Mouse (Mus musculus) MEL (cell line): ENCODE data around the gene Diexf. TPM values are rescaled to one million over a fixed set of nuclear protein-coding genes. Genes with fewer than 3 reads are reported as not detected.

Source experiments
- DNase-seq: peaks from one replicate; pipeline ENCODE4 v3.0.0; 2011; ENCODE audit warnings: low read depth, low spot score
- H3K27ac ChIP-seq: 2 replicates; pipeline ENCODE4 v1.5.1; 2012; ENCODE audit warnings: low read depth, mild to moderate bottlenecking, control low read depth, low read length, moderate library complexity; ENCODE audit not compliant: control insufficient read depth
- H3K27me3 ChIP-seq, 2 experiments: fragments of 150-350 bp in 1 of 2; sonication (generic) in 1 of 2; 2 replicates each; pipeline ENCODE4 v1.6.1; 2012; ENCODE audit warnings: low read length in 2 of 2, mild to moderate bottlenecking in 2 of 2, improper control_type of control experiment in 1 of 2, moderate library complexity in 1 of 2; ENCODE audit not compliant: insufficient read depth in 2 of 2, control insufficient read depth in 1 of 2
- H3K36me3 ChIP-seq, 2 experiments: 2 replicates each; pipeline ENCODE4 v1.6.1; 2012 to 2014; ENCODE audit warnings: low read length in 2 of 2, improper control_type of control experiment in 1 of 2, inconsistent platforms in 1 of 2, mild to moderate bottlenecking in 1 of 2; ENCODE audit not compliant: insufficient read depth in 2 of 2, control insufficient read depth in 1 of 2
- H3K4me1 ChIP-seq, 2 experiments: fragments of 150-350 bp in 1 of 2; sonication (generic) in 1 of 2; 2 replicates each; pipeline ENCODE4 v1.6.1; 2012; ENCODE audit warnings: low read length in 2 of 2, improper control_type of control experiment in 1 of 2, mild to moderate bottlenecking in 1 of 2; ENCODE audit not compliant: insufficient read depth in 2 of 2, control insufficient read depth in 1 of 2
- H3K4me3 ChIP-seq, 2 experiments: fragments of 150-350 bp in 1 of 2; sonication (generic) in 1 of 2; 2 replicates each; pipeline ENCODE4 v1.5.1; 2012; ENCODE audit warnings: low read depth in 2 of 2, low read length in 2 of 2, mild to moderate bottlenecking in 2 of 2, moderate library complexity in 2 of 2, control low read depth in 1 of 2, improper control_type of control experiment in 1 of 2; ENCODE audit not compliant: control insufficient read depth in 1 of 2, insufficient read depth in 1 of 2
- H3K79me2 ChIP-seq: 2 replicates; pipeline ENCODE4 v1.6.1; 2012; ENCODE audit warnings: mild to moderate bottlenecking, low read length, moderate library complexity; ENCODE audit not compliant: control insufficient read depth, poor library complexity, insufficient read depth
- H3K9ac ChIP-seq: 2 replicates; pipeline ENCODE4 v1.6.1; 2012; ENCODE audit warnings: low read depth, mild to moderate bottlenecking, control low read depth, low read length, moderate library complexity; ENCODE audit not compliant: control insufficient read depth, poor library complexity, severe bottlenecking
- H3K9me3 ChIP-seq: fragments of 150-350 bp; sonication (generic); replicated peaks from 2 replicates; pipeline ENCODE4 v1.6.1; 2012; ENCODE audit warnings: mild to moderate bottlenecking, low read length, improper control_type of control experiment, moderate library complexity; ENCODE audit not compliant: insufficient read depth
- CHD1 ChIP-seq: IDR thresholded peaks from 2 replicates; pipeline ENCODE4 v1.6.1; 2012; ENCODE audit warnings: low read depth, mild to moderate bottlenecking, inconsistent platforms, low read length, improper control_type of control experiment
- CTCF ChIP-seq, 3 experiments: IDR thresholded peaks in 2 of 3; conservative IDR thresholded peaks in 1 of 3; 2 replicates each; pipeline ENCODE4 v1.5.1; 2011 to 2012; ENCODE audit warnings: low read length in 3 of 3, low read depth in 2 of 3, mild to moderate bottlenecking in 2 of 3, improper control_type of control experiment in 1 of 3, inconsistent platforms in 1 of 3, mixed read lengths in 1 of 3, moderate library complexity in 1 of 3; ENCODE audit not compliant: control insufficient read depth in 1 of 3, insufficient read depth in 1 of 3, poor library complexity in 1 of 3, severe bottlenecking in 1 of 3
- GATA1 ChIP-seq: IDR thresholded peaks from 2 replicates; pipeline ENCODE4 v1.6.1; 2011; ENCODE audit warnings: low read depth, low read length, improper control_type of control experiment
- JUND ChIP-seq: IDR thresholded peaks from 2 replicates; pipeline ENCODE4 v1.6.1; 2011; ENCODE audit warnings: low read depth, mild to moderate bottlenecking, improper control_type of control experiment, low read length
- KAT2A ChIP-seq: conservative IDR thresholded peaks from 2 replicates; pipeline ENCODE4 v1.6.1; 2012; ENCODE audit warnings: low read depth, low read length, improper control_type of control experiment, inconsistent platforms
- MAX ChIP-seq: IDR thresholded peaks from 2 replicates; pipeline ENCODE4 v1.6.1; 2011; ENCODE audit warnings: low read length, improper control_type of control experiment
- MYB ChIP-seq: IDR thresholded peaks from 2 replicates; pipeline ENCODE4 v1.6.1; 2011; ENCODE audit warnings: mild to moderate bottlenecking, low read depth, low read length, improper control_type of control experiment
- POLR2A ChIP-seq, 2 experiments: IDR thresholded peaks; 2 replicates each; pipeline ENCODE4 v1.6.1; 2011 to 2012; ENCODE audit warnings: low read length in 2 of 2, mild to moderate bottlenecking in 2 of 2, control low read depth in 1 of 2, improper control_type of control experiment in 1 of 2, low read depth in 1 of 2, moderate library complexity in 1 of 2; ENCODE audit not compliant: control insufficient read depth in 1 of 2, insufficient read depth in 1 of 2, poor library complexity in 1 of 2
- POLR2AphosphoS5 ChIP-seq: IDR thresholded peaks from 2 replicates; pipeline ENCODE4 v1.6.1; 2012; ENCODE audit warnings: low read depth, borderline replicate concordance, mild to moderate bottlenecking, inconsistent platforms, low read length, moderate library complexity, mixed read lengths
- SMC3 ChIP-seq: IDR thresholded peaks from 2 replicates; pipeline ENCODE4 v1.6.1; 2011; ENCODE audit warnings: low read depth, low read length, improper control_type of control experiment
- TAL1 ChIP-seq: IDR thresholded peaks from 2 replicates; pipeline ENCODE4 v1.6.1; 2012; ENCODE audit warnings: mild to moderate bottlenecking, inconsistent platforms, low read length, moderate library complexity, mixed read lengths
- USF1 ChIP-seq: IDR thresholded peaks from 2 replicates; pipeline ENCODE4 v1.6.1; 2014; ENCODE audit warnings: low read depth, mild to moderate bottlenecking, inconsistent platforms, low read length, improper control_type of control experiment, moderate library complexity
- ZMIZ1 ChIP-seq: IDR thresholded peaks from 2 replicates; pipeline ENCODE4 v1.6.1; 2012; ENCODE audit warnings: low read depth, mild to moderate bottlenecking, inconsistent platforms, low read length, improper control_type of control experiment, moderate library complexity
- polyA plus RNA-seq, 2 experiments: library from polyadenylated mRNA; stranded (reverse) in 1 of 2; unstranded in 1 of 2; fragments of >175 nt in 1 of 2; fragments of >200 nt in 1 of 2; gene quantifications; 2 replicates each; pipeline versions ENCODE4 v1.2.1 to v1.2.4; 2012; ENCODE audit warnings: low replicate concordance in 2 of 2, low read depth in 1 of 2; ENCODE audit not compliant: insufficient read length in 2 of 2, insufficient read depth in 1 of 2, missing spikeins in 1 of 2
- total RNA-seq: library from RNA; depleted of rRNA; stranded (reverse); fragments of 300-350 nt; gene quantifications from 2 replicates; pipeline ENCODE4 v1.2.3, GENCODE M21; 2012

Diexf gene
- total and polyA plus RNA-seq, 3 experiments, result 20.6 to 45.4 TPM; not detected in 1

- TF ChIP-seq GATA1 (peak; percentile 73; the same call in 1 of the 2 replicates), MAX (no peak), POLR2AphosphoS5 (no peak), ZMIZ1 (no peak)
These were observed 30.4 kb upstream of the Diexf start (continued) for GRCm38 (mm10) chr1:193160317-193161032.

DNA sequence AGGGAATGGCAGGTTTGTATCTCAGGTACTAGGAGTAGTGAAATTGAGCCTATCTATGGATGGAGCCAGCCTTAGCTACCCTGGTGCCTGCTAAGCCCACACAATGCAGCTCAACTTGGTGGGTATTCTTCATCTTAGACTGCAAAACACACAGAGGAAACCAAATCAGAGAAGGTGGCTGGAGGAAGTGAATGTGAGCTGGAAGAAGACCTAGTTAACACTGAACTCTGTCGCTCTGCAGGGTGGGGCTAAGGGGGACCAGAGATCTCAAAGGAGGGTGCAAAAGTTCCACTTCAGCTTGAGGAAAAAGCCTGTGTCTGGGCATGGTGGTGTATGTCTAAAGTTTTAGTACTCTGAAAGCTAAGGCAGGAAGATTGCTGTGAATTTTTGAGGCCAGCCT lies 29.5 kb upstream of the Diexf start:
- Histone ChIP-seq H3K9ac (peak overlapping the region; percentile 58), H3K4me3 (peak overlapping the region; percentile 38 to 51)
- peak; percentile 25 for DNase-seq

GRCm38 (mm10) chr1:193159163-193159562 lies 29.1 kb upstream of the Diexf start:
- Histone ChIP-seq H3K27me3 (peaks cover 0 to 3% of the 10 kb centered on the region in 2 experiments; a peak in 1 of 4 replicates), H3K79me2 (no peaks in the 10 kb centered on the region), H3K4me1 (peaks cover 0 to 16% of the 10 kb centered on the region in 2 experiments; a peak in 2 of 4 replicates), H3K4me3 (no peak overlapping the region), H3K9ac (no peak overlapping the region), H3K36me3 (peaks cover 0 to 18% of the 10 kb centered on the region in 2 experiments; a peak in 2 of 4 replicates), H3K27ac (no peak overlapping the region), H3K9me3 (no peaks in the 10 kb centered on the region)
- DNase-seq, result no peak
- TF ChIP-seq USF1 (0 out of 2 replicates have a peak, but pooled peaks have one; percentile 13), CHD1 (no peak)

More for the DNA sequence above, 29.5 kb upstream of the Diexf start:
- Histone ChIP-seq H3K27me3 (peaks cover 0 to 3% of the 10 kb centered on the region in 2 experiments; a peak in 1 of 4 replicates), H3K27ac (no peak overlapping the region), H3K79me2 (no peaks in the 10 kb centered on the region)
- TF ChIP-seq TAL1, result no peak
- no peak for TF ChIP-seq MYB
- TF ChIP-seq POLR2A (IDR thresholded peaks at IDR 0.05; ENCODE audit: control insufficient read depth in 1 of 2, insufficient read depth in 1 of 2, low read depth in 1 of 2, low read length in 2 of 2, poor library complexity in 1 of 2), result no peak
- no peak for TF ChIP-seq CHD1
- TF ChIP-seq CTCF (IDR thresholded peaks at IDR 0.05 in 2 of 3, conservative IDR thresholded peaks at IDR 0.05 in 1 of 3; ENCODE audit: control insufficient read depth in 1 of 3, insufficient read depth in 1 of 3, low read depth in 2 of 3, low read length in 3 of 3, poor library complexity in 1 of 3, severe bottlenecking in 1 of 3), result no peak
- no peak for TF ChIP-seq JUND
- no peak for TF ChIP-seq KAT2A
- no peak for TF ChIP-seq SMC3
- TF ChIP-seq, all 39 proteins: peak for 0
- Histone ChIP-seq H3K36me3 (peaks cover 0 to 18% of the 10 kb centered on the region in 2 experiments; a peak in 2 of 4 replicates), H3K9me3 (no peaks in the 10 kb centered on the region), H3K4me1 (peaks cover 0 to 16% of the 10 kb centered on the region in 2 experiments; a peak in 2 of 4 replicates)
